Mouse (Mus musculus) natural killer cell, adult 2 months (primary cell): Measurements from ENCODE around the gene Atl1.

Experiments
- DNase-seq, 2 experiments: peaks; one replicate each; pipeline ENCODE4 v3.0.0; 2022; ENCODE audit warnings: low spot score in 2 of 2

Gene Atl1

DNA sequence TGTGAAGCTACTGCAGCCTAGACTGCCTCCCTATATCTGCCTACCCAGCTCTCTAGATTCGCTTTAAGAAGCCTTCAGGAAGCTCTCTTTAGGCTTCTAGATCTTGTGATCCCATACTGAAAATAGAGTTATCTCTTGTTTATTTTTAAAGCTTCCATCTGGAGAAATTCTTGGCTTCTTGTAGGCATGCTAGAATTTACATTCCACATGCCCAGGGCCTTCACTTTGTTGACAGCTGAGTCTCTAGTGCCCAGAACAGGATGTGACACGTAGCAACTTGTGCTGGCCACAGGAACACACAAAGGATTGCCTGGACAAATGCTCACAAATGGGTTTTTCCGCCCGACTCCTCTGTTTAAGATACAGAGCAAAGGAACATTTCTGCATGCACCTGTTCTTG is 123.5 kb downstream of the Atl1 start:
- DNase-seq, result no peak
